Mouse (Mus musculus): ENCODE results near the gene Hist1h1d. TPM values are rescaled to one million over a fixed set of nuclear protein-coding genes. Genes with fewer than 3 reads are reported as not detected.

Hist1h1d gene
- total and polyA plus RNA-seq, 3 experiments, result 0.24 to 115 TPM; not detected in 1

DNA sequence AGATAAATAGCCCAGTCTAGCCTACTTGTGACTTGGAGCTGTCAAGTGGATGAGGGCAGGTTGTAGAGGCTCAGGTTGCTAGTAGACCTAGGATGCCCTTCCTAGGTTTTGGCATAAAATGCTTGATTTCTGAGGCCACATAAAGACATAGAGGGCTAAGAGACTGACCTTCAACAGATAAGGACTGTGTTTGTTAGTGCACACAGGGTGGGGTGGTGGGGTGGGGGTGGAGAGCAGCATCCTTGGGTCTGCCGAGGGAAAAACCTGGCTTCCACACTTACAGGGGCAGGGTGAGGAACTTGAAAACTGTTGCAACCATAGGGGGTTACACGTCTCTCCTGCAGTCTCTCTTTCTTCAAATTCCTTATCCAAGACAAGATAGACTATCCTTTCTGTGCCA, 42.1 kb downstream of the Hist1h1d start:
- TF ChIP-seq ZKSCAN1 (IDR thresholded peaks at IDR 0.05; ENCODE audit: low read depth, low read length) (no peak), MAX (IDR thresholded peaks at IDR 0.05; ENCODE audit: low read length) (no peak), USF2 (IDR thresholded peaks at IDR 0.05; ENCODE audit: borderline replicate concordance in 1 of 2, insufficient read depth in 1 of 2, low read depth in 1 of 2, low read length in 2 of 2) (no peak), MAZ (IDR thresholded peaks at IDR 0.05; ENCODE audit: low read depth, low read length) (no peak), POLR2A (IDR thresholded peaks at IDR 0.05; ENCODE audit: control insufficient read depth in 1 of 2, insufficient read depth in 1 of 2, low read depth in 1 of 2, low read length in 2 of 2, poor library complexity in 1 of 2) (no peak), SMC3 (IDR thresholded peaks at IDR 0.05; ENCODE audit: low read depth, low read length) (no peak), GATA1 (IDR thresholded peaks at IDR 0.05; ENCODE audit: low read depth, low read length) (no peak)
- Histone ChIP-seq H3K79me2 (ENCODE audit: control insufficient read depth, insufficient read depth, low read length, poor library complexity) (no peaks in the 10 kb centered on the region), H3K4me1 (ENCODE audit: control insufficient read depth in 1 of 2, insufficient read depth in 2 of 2, low read length in 2 of 2) (peaks cover 15 to 32% of the 10 kb centered on the region in 2 experiments), H3K9me3 (replicated peaks; ENCODE audit: insufficient read depth, low read length) (no peaks in the 10 kb centered on the region), H3K36me3 (ENCODE audit: control insufficient read depth in 1 of 2, insufficient read depth in 2 of 2, low read length in 2 of 2) (peaks cover 0 to 32% of the 10 kb centered on the region in 2 experiments; a peak in 2 of 4 replicates), H3K27me3 (ENCODE audit: control insufficient read depth in 1 of 2, insufficient read depth in 2 of 2, low read length in 2 of 2) (no peaks in the 10 kb centered on the region), H3K9ac (ENCODE audit: control insufficient read depth, low read depth, low read length, poor library complexity, severe bottlenecking) (no peak overlapping the region), H3K27ac (ENCODE audit: control insufficient read depth, low read depth, low read length) (no peak overlapping the region), H3K4me3 (ENCODE audit: control insufficient read depth in 1 of 2, insufficient read depth in 1 of 2, low read depth in 2 of 2, low read length in 2 of 2) (no peak overlapping the region)
- no peak for DNase-seq (ENCODE audit: low read depth, low spot score)

GRCm38 (mm10) chr13:23595622-23596372, 42.7 kb downstream of the Hist1h1d start:
- Histone ChIP-seq H3K4me3 (ENCODE audit: control insufficient read depth in 1 of 2, insufficient read depth in 1 of 2, low read depth in 2 of 2, low read length in 2 of 2) (no peak overlapping the region), H3K4me1 (ENCODE audit: control insufficient read depth in 1 of 2, insufficient read depth in 2 of 2, low read length in 2 of 2) (peaks cover 15 to 32% of the 10 kb centered on the region in 2 experiments), H3K27me3 (ENCODE audit: control insufficient read depth in 1 of 2, insufficient read depth in 2 of 2, low read length in 2 of 2) (no peaks in the 10 kb centered on the region), H3K79me2 (ENCODE audit: control insufficient read depth, insufficient read depth, low read length, poor library complexity) (no peaks in the 10 kb centered on the region), H3K27ac (ENCODE audit: control insufficient read depth, low read depth, low read length) (no peak overlapping the region), H3K9me3 (replicated peaks; ENCODE audit: insufficient read depth, low read length) (no peaks in the 10 kb centered on the region), H3K9ac (ENCODE audit: control insufficient read depth, low read depth, low read length, poor library complexity, severe bottlenecking) (0 out of 2 replicates have a peak overlapping the region, but pooled peaks have one; percentile 26), H3K36me3 (ENCODE audit: control insufficient read depth in 1 of 2, insufficient read depth in 2 of 2, low read length in 2 of 2) (peaks cover 0 to 32% of the 10 kb centered on the region in 2 experiments; a peak in 2 of 4 replicates)
- TF ChIP-seq ETS1 (IDR thresholded peaks at IDR 0.05; ENCODE audit: low read depth, low read length) (peak; percentile 37; the same call in 1 of the 2 replicates), RCOR1 (IDR thresholded peaks at IDR 0.05; ENCODE audit: low read depth, low read length) (0 out of 2 replicates have a peak, but pooled peaks have one; percentile 11), TCF12 (IDR thresholded peaks at IDR 0.05; ENCODE audit: low read depth, low read length) (peak; percentile 67), GATA1 (IDR thresholded peaks at IDR 0.05; ENCODE audit: low read depth, low read length) (peak; percentile 38; the same call in 1 of the 2 replicates), SIN3A (IDR thresholded peaks at IDR 0.05; ENCODE audit: low read length) (no peak), EP300 (IDR thresholded peaks at IDR 0.05; ENCODE audit: low read depth in 1 of 2, low read length in 2 of 2) (peak; percentile 26 to 74; a peak in 3 of 4 replicates), TAL1 (IDR thresholded peaks at IDR 0.05; ENCODE audit: low read length) (peak; percentile 88), MYB (IDR thresholded peaks at IDR 0.05; ENCODE audit: low read depth, low read length) (no peak), POLR2AphosphoS5 (IDR thresholded peaks at IDR 0.05; ENCODE audit: borderline replicate concordance, low read depth, low read length) (no peak)
- peak; percentile 49 for DNase-seq (ENCODE audit: low read depth, low spot score)
